Comparison of ENCODE assay signal across 10 mouse cellular contexts in the genomic region with DNA sequence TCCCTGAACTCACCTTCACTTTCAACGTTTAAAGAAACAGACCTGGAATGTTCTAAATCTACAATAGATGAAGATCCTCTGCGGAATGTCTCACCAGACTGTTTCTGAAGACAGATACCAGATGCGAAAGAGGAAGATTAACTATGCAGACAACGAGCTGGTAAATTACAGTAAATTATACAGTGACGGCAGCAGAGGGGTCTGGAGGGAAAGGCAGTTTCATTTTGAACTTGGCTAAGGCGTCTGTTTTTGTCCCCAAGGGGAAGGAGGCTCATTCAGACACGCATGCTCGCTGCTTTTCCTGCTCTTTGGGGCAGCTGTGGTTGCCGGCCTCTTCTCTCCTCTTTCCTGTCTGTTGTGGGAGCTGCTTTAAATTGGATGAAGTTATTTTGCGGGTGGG. TPM values are rescaled to one million over a fixed set of nuclear protein-coding genes. Genes with fewer than 3 reads are reported as not detected.
A peak's percentile ranks its signal among the peaks of the same experiment; 100 is the strongest.
DNase-seq lines count a peak whose midpoint lies in the region; ATAC-seq and TF ChIP-seq lines count a peak whose summit lies in the region.
"Had no signal": no experiment of that assay in that cellular context is flagged by ENCODE, and none has a peak within 500 bp of the region (broad histone marks: within the 10 kb centered on the region; RNA-seq: fewer than 3 reads in every experiment).

No protein-coding gene starts in this region.

- H3K27ac ChIP-seq in heart, embryonic 14.5 days (replicated peaks in 1 of 2; ENCODE audit: control insufficient read depth in 1 of 2, insufficient read depth in 1 of 2, low read depth in 2 of 2, low read length in 2 of 2), result no peak overlapping the region
- H3K27ac ChIP-seq in midbrain, embryonic 15.5 days, result no peak overlapping the region
- no peak overlapping the region for H3K27ac ChIP-seq in midbrain, embryonic 13.5 days
- H3K27ac ChIP-seq in neural tube, embryonic 15.5 days (replicated peaks), result peak overlapping the region; percentile 51
- H3K27ac ChIP-seq: midbrain, embryonic 12.5 days had no signal

- no peak for TF ChIP-seq CTCF in lung, adult 2 months (IDR thresholded peaks at IDR 0.05; ENCODE audit: insufficient read depth, low read length)

- WGBS in heart, embryonic 14.5 days, result 56% methylated on average over 10 of the region's 10 CpGs
- WGBS in midbrain, embryonic 15.5 days, result 59% methylated on average over 10 of the region's 10 CpGs
- WGBS in midbrain, embryonic 13.5 days, result 70% methylated on average over 10 of the region's 10 CpGs
- WGBS in neural tube, embryonic 15.5 days, result 30% methylated on average over 10 of the region's 10 CpGs
- 43% methylated on average over 10 of the region's 10 CpGs for WGBS in lung, adult 2 months

- H3K9me3 ChIP-seq in heart, embryonic 14.5 days (ENCODE audit: control insufficient read depth, low read length), result no peaks in the 10 kb centered on the region
- no peaks in the 10 kb centered on the region for H3K9me3 ChIP-seq in midbrain, embryonic 15.5 days
- no peaks in the 10 kb centered on the region for H3K9me3 ChIP-seq in midbrain, embryonic 13.5 days
- H3K9me3 ChIP-seq in neural tube, embryonic 15.5 days (replicated peaks), result no peaks in the 10 kb centered on the region
- H3K9me3 ChIP-seq: midbrain, embryonic 12.5 days had no signal

- ATAC-seq in heart, embryonic 14.5 days (ENCODE audit: insufficient number of reproducible peaks, insufficient read depth, low FRiP score, low read depth), result no peak
- no peak for ATAC-seq in midbrain, embryonic 15.5 days (replicated peaks)
- no peak for ATAC-seq in midbrain, embryonic 13.5 days
- ATAC-seq in granulocyte monocyte progenitor cell, adult 5-6 weeks (replicated peaks; ENCODE audit: poor library complexity, severe bottlenecking), result peak; percentile 86
- no peak for ATAC-seq in neural tube, embryonic 15.5 days (ENCODE audit: low FRiP score)

- H3K4me3 ChIP-seq in heart, embryonic 14.5 days (ENCODE audit: control insufficient read depth in 1 of 2, insufficient read depth in 1 of 2, low read depth in 1 of 2, low read length in 2 of 2), result no peak overlapping the region
- no peak overlapping the region for H3K4me3 ChIP-seq in midbrain, embryonic 15.5 days
- no peak overlapping the region for H3K4me3 ChIP-seq in midbrain, embryonic 13.5 days (replicated peaks)
- no peak overlapping the region for H3K4me3 ChIP-seq in neural tube, embryonic 15.5 days (replicated peaks)
- H3K4me3 ChIP-seq in lung, adult 2 months (replicated peaks; ENCODE audit: extremely low read depth, low read depth, low read length), result no peak overlapping the region
- H3K4me3 ChIP-seq: midbrain, embryonic 12.5 days had no signal

- no peak for TF ChIP-seq POLR2A in lung, adult 2 months (IDR thresholded peaks at IDR 0.05; ENCODE audit: borderline replicate concordance, extremely low read depth, low read depth, low read length)

- no peak for DNase-seq in heart, adult 9 months (ENCODE audit: low spot score in 2 of 2)
- DNase-seq in lung, adult 2 months, result no peak
- no peak for DNase-seq in frontal cortex, postnatal 25 days (ENCODE audit: low spot score in 2 of 2)

- H3K4me1 ChIP-seq in heart, embryonic 14.5 days (ENCODE audit: control insufficient read depth in 2 of 2, insufficient read depth in 2 of 2, low read length in 2 of 2), result no peaks in the 10 kb centered on the region
- H3K4me1 ChIP-seq in midbrain, embryonic 15.5 days, result no peaks in the 10 kb centered on the region
- no peaks in the 10 kb centered on the region for H3K4me1 ChIP-seq in midbrain, embryonic 13.5 days (replicated peaks)
- H3K4me1 ChIP-seq in neural tube, embryonic 15.5 days, result peaks cover 8% of the 10 kb centered on the region
- no peaks in the 10 kb centered on the region for H3K4me1 ChIP-seq in lung, adult 2 months (ENCODE audit: control insufficient read depth, insufficient read depth, low read length)
- H3K4me1 ChIP-seq: midbrain, embryonic 12.5 days had no signal

- no peak overlapping the region for H3K9ac ChIP-seq in heart, embryonic 14.5 days (ENCODE audit: low read length)
- H3K9ac ChIP-seq in midbrain, embryonic 15.5 days, result no peak overlapping the region
- H3K9ac ChIP-seq in midbrain, embryonic 13.5 days (replicated peaks), result no peak overlapping the region
- H3K9ac ChIP-seq in neural tube, embryonic 15.5 days (replicated peaks), result no peak overlapping the region
- H3K9ac ChIP-seq: midbrain, embryonic 12.5 days had no signal

- no peaks in the 10 kb centered on the region for H3K27me3 ChIP-seq in heart, embryonic 14.5 days (ENCODE audit: control insufficient read depth, insufficient read depth, low read length)
- no peaks in the 10 kb centered on the region for H3K27me3 ChIP-seq in midbrain, embryonic 15.5 days (replicated peaks)
- H3K27me3 ChIP-seq in midbrain, embryonic 13.5 days, result no peaks in the 10 kb centered on the region
- H3K27me3 ChIP-seq in neural tube, embryonic 15.5 days (replicated peaks), result no peaks in the 10 kb centered on the region
- H3K27me3 ChIP-seq: midbrain, embryonic 12.5 days had no signal

- H3K36me3 ChIP-seq in heart, embryonic 14.5 days (ENCODE audit: control insufficient read depth, insufficient read depth, low read length), result no peaks in the 10 kb centered on the region
- H3K36me3 ChIP-seq in midbrain, embryonic 15.5 days (replicated peaks), result no peaks in the 10 kb centered on the region
- no peaks in the 10 kb centered on the region for H3K36me3 ChIP-seq in midbrain, embryonic 13.5 days
- no peaks in the 10 kb centered on the region for H3K36me3 ChIP-seq in neural tube, embryonic 15.5 days
- H3K36me3 ChIP-seq: midbrain, embryonic 12.5 days had no signal

- H3K4me2 ChIP-seq in heart, embryonic 14.5 days (ENCODE audit: low read length), result 0 out of 2 replicates have a peak overlapping the region, but pooled peaks have one; percentile 3
- 0 out of 2 replicates have a peak overlapping the region, but pooled peaks have one; percentile 22 for H3K4me2 ChIP-seq in midbrain, embryonic 15.5 days
- H3K4me2 ChIP-seq in midbrain, embryonic 13.5 days (replicated peaks), result no peak overlapping the region
- peak overlapping the region; percentile 34 for H3K4me2 ChIP-seq in neural tube, embryonic 15.5 days
- H3K4me2 ChIP-seq: midbrain, embryonic 12.5 days had no signal

RNA-seq across cellular contexts. Expression of a gene that starts 15.7 kb away (rescaled TPM):
- polyA plus RNA-seq in heart, embryonic 14.5 days (2014; fragmentation: Nextera tagmentation; extraction: Ambion mirVana), result 4.8 TPM in 2 replicates
- 4.1 and 4.2 TPM in 2 replicates for polyA plus RNA-seq in midbrain, embryonic 15.5 days (2015; fragmentation: Nextera tagmentation; extraction: Ambion mirVana)
- 3.8 and 4.2 TPM in 2 replicates for polyA plus RNA-seq in midbrain, embryonic 13.5 days (2015; fragmentation: Nextera tagmentation; extraction: Ambion mirVana)
- total RNA-seq in granulocyte monocyte progenitor cell, adult 5-6 weeks (2014; fragmentation: Nextera tagmentation), result 8.9 and 20.5 TPM in 2 replicates
- total RNA-seq in granulocyte monocyte progenitor cell, adult 5-6 weeks (2017), result 6.5 and 11.1 TPM in 2 replicates
- 4.0 and 4.2 TPM in 2 replicates for polyA plus RNA-seq in neural tube, embryonic 15.5 days (2015; fragmentation: Nextera tagmentation; extraction: Ambion mirVana)
- 3.8 and 6.5 TPM in 2 replicates for polyA plus RNA-seq in lung, adult 2 months (2012; rRNA removed)

RNA-seq across cellular contexts. Expression of a gene that starts 34.2 kb away (rescaled TPM):
- 36.0 and 36.8 TPM in 2 replicates for polyA plus RNA-seq in heart, embryonic 14.5 days (2014; fragmentation: Nextera tagmentation; extraction: Ambion mirVana)
- polyA plus RNA-seq in midbrain, embryonic 15.5 days (2015; fragmentation: Nextera tagmentation; extraction: Ambion mirVana), result 2.2 and 2.5 TPM in 2 replicates
- polyA plus RNA-seq in midbrain, embryonic 13.5 days (2015; fragmentation: Nextera tagmentation; extraction: Ambion mirVana), result 2.8 TPM in 2 replicates
- total RNA-seq in granulocyte monocyte progenitor cell, adult 5-6 weeks (2014; fragmentation: Nextera tagmentation), result not detected in 2 replicates
- not detected in 2 replicates for total RNA-seq in granulocyte monocyte progenitor cell, adult 5-6 weeks (2017)
- 2.6 and 3.4 TPM in 2 replicates for polyA plus RNA-seq in neural tube, embryonic 15.5 days (2015; fragmentation: Nextera tagmentation; extraction: Ambion mirVana)
- polyA plus RNA-seq in lung, adult 2 months (2012; rRNA removed), result 1.3 and 5.3 TPM in 2 replicates
- total RNA-seq: MEL had no signal
